Mouse (Mus musculus) E14TG2a.4 (cell line): ENCODE results near the gene Rhd.

Experiments
- CTCF ChIP-seq: conservative IDR thresholded peaks from 2 replicates; pipeline ENCODE4 v1.5.1; 2014; ENCODE audit warnings: low read length
- NANOG ChIP-seq: IDR thresholded peaks from 2 replicates; pipeline ENCODE4 v1.6.1; 2014; ENCODE audit warnings: borderline replicate concordance, low read length, mixed read lengths
- POU5F1 ChIP-seq: IDR thresholded peaks from 2 replicates; pipeline ENCODE4 v1.6.1; 2014; ENCODE audit warnings: low read length, borderline replicate concordance

- TF ChIP-seq CTCF (no peak), POU5F1 (no peak), NANOG (no peak)
Measured at GRCm38 (mm10) chr4:134930684-134931481, 66.5 kb downstream of the Rhd start, which contains the start of gene Syf2.
